11 mouse cellular contexts compared by ENCODE assay signal in genomic region chr1:131209971-131210426, GRCm38 (mm10). TPM values are rescaled to one million over a fixed set of nuclear protein-coding genes. Genes with fewer than 3 reads are reported as not detected.
A peak's percentile ranks its signal among the peaks of the same experiment; 100 is the strongest.
DNase-seq lines count a peak whose midpoint lies in the region; ATAC-seq lines count a peak whose summit lies in the region.
"Had no signal": no experiment of that assay in that cellular context is flagged by ENCODE, and none has a peak within 500 bp of the region (broad histone marks: within the 10 kb centered on the region; RNA-seq: fewer than 3 reads in every experiment).

No protein-coding gene starts in this region.

- H3K4me3 ChIP-seq in hindbrain, embryonic 15.5 days: no peak overlapping the region
- H3K4me3 ChIP-seq in hindbrain, embryonic 11.5 days (ENCODE audit: low read depth, low read length): no peak overlapping the region
- no peak overlapping the region for H3K4me3 ChIP-seq in intestine, embryonic 16.5 days (ENCODE audit: low read length)
- H3K4me3 ChIP-seq: heart, embryonic 15.5 days; liver, embryonic 15.5 days had no signal

- H3K9me3 ChIP-seq in hindbrain, embryonic 15.5 days: no peaks in the 10 kb centered on the region
- H3K9me3 ChIP-seq in hindbrain, embryonic 11.5 days (ENCODE audit: control insufficient read depth, low read length): no peaks in the 10 kb centered on the region
- no peaks in the 10 kb centered on the region for H3K9me3 ChIP-seq in intestine, embryonic 16.5 days (ENCODE audit: control insufficient read depth, low read length)
- H3K9me3 ChIP-seq: heart, embryonic 15.5 days; liver, embryonic 15.5 days had no signal

- no peaks in the 10 kb centered on the region for H3K36me3 ChIP-seq in hindbrain, embryonic 15.5 days
- no peaks in the 10 kb centered on the region for H3K36me3 ChIP-seq in hindbrain, embryonic 11.5 days (ENCODE audit: control insufficient read depth, insufficient read depth, low read length)
- H3K36me3 ChIP-seq in intestine, embryonic 16.5 days (ENCODE audit: control insufficient read depth, insufficient read depth, low read length): no peaks in the 10 kb centered on the region
- H3K36me3 ChIP-seq: heart, embryonic 15.5 days; liver, embryonic 15.5 days had no signal

- no peak overlapping the region for H3K9ac ChIP-seq in hindbrain, embryonic 15.5 days
- no peak overlapping the region for H3K9ac ChIP-seq in hindbrain, embryonic 11.5 days (ENCODE audit: low read depth, low read length)
- no peak overlapping the region for H3K9ac ChIP-seq in intestine, embryonic 16.5 days (ENCODE audit: low read depth, low read length)
- H3K9ac ChIP-seq: heart, embryonic 15.5 days; liver, embryonic 15.5 days had no signal

- H3K4me2 ChIP-seq in hindbrain, embryonic 15.5 days: no peak overlapping the region
- no peak overlapping the region for H3K4me2 ChIP-seq in hindbrain, embryonic 11.5 days (replicated peaks; ENCODE audit: low read depth, low read length)
- H3K4me2 ChIP-seq in intestine, embryonic 16.5 days (ENCODE audit: low read depth, low read length): no peak overlapping the region
- H3K4me2 ChIP-seq: heart, embryonic 15.5 days; liver, embryonic 15.5 days had no signal

- ATAC-seq in hindbrain, embryonic 15.5 days (ENCODE audit: low FRiP score, low read depth): peak; percentile 47; the same call in 1 of the 2 replicates
- ATAC-seq in hindbrain, embryonic 11.5 days (ENCODE audit: low FRiP score): no peak
- ATAC-seq in intestine, embryonic 16.5 days: no peak

- H3K27me3 ChIP-seq in hindbrain, embryonic 15.5 days: no peaks in the 10 kb centered on the region
- H3K27me3 ChIP-seq in hindbrain, embryonic 11.5 days (ENCODE audit: control insufficient read depth, insufficient read depth, low read length): no peaks in the 10 kb centered on the region
- no peaks in the 10 kb centered on the region for H3K27me3 ChIP-seq in intestine, embryonic 16.5 days (replicated peaks; ENCODE audit: control insufficient read depth, insufficient read depth, low read length)
- H3K27me3 ChIP-seq: heart, embryonic 15.5 days; liver, embryonic 15.5 days had no signal

- H3K4me1 ChIP-seq in hindbrain, embryonic 15.5 days (replicated peaks): peaks cover 14% of the 10 kb centered on the region; the same call in 1 of the 2 replicates
- no peaks in the 10 kb centered on the region for H3K4me1 ChIP-seq in hindbrain, embryonic 11.5 days (replicated peaks; ENCODE audit: control insufficient read depth, insufficient read depth, low read length)
- H3K4me1 ChIP-seq in intestine, embryonic 16.5 days (ENCODE audit: control insufficient read depth, insufficient read depth, low read length): peaks cover 13% of the 10 kb centered on the region; the same call in 1 of the 2 replicates

- DNase-seq in hindbrain, embryonic 11.5 days (ENCODE audit: low spot score): no peak
- peak; percentile 36 to 44 for DNase-seq in right cerebral cortex, adult 2 months (ENCODE audit: low spot score in 2 of 2)
- DNase-seq in right cerebral cortex, postnatal 14 days: no peak
- DNase-seq in cerebellum, postnatal 10 days: peak; percentile 93 to 94
- DNase-seq in spleen, postnatal 10 days (ENCODE audit: low spot score in 2 of 2): no peak
- DNase-seq in layer of hippocampus, adult 9-10 months (ENCODE audit: low spot score): no peak
- DNase-seq: kidney, postnatal 4 days had no signal

- H3K27ac ChIP-seq in hindbrain, embryonic 15.5 days (replicated peaks): peak overlapping the region; percentile 54
- no peak overlapping the region for H3K27ac ChIP-seq in hindbrain, embryonic 11.5 days (ENCODE audit: low read depth, low read length)
- H3K27ac ChIP-seq in intestine, embryonic 16.5 days (ENCODE audit: low read length): no peak overlapping the region
- H3K27ac ChIP-seq: heart, embryonic 15.5 days; liver, embryonic 15.5 days had no signal

- 57% methylated on average over 8 of the region's 8 CpGs for WGBS in hindbrain, embryonic 15.5 days
- 78% methylated on average over 8 of the region's 8 CpGs for WGBS in hindbrain, embryonic 11.5 days
- WGBS in intestine, embryonic 16.5 days: 60% methylated on average over 8 of the region's 8 CpGs

RNA-seq across cellular contexts. Expression of gene Rassf5, which starts 35.1 kb away (rescaled TPM):
- 4.8 and 5.7 TPM in 2 replicates for polyA plus RNA-seq in hindbrain, embryonic 15.5 days (2015; fragmentation: Nextera tagmentation; extraction: Ambion mirVana)
- polyA plus RNA-seq in hindbrain, embryonic 11.5 days (2014; fragmentation: Nextera tagmentation; extraction: Ambion mirVana): 1.1 and 1.5 TPM in 2 replicates
- polyA plus RNA-seq in intestine, embryonic 16.5 days (2015; fragmentation: Nextera tagmentation; extraction: Ambion mirVana): 3.5 and 4.1 TPM in 2 replicates

RNA-seq across cellular contexts. Expression of gene Eif2d, which starts 57.0 kb away (rescaled TPM):
- 49.1 and 51.9 TPM in 2 replicates for polyA plus RNA-seq in hindbrain, embryonic 15.5 days (2015; fragmentation: Nextera tagmentation; extraction: Ambion mirVana)
- polyA plus RNA-seq in hindbrain, embryonic 11.5 days (2014; fragmentation: Nextera tagmentation; extraction: Ambion mirVana): 53.3 and 54.4 TPM in 2 replicates
- 53.8 and 58.0 TPM in 2 replicates for polyA plus RNA-seq in intestine, embryonic 16.5 days (2015; fragmentation: Nextera tagmentation; extraction: Ambion mirVana)

Comparison
In these comparisons a context has a peak if more than half of its experiments do, and no peak if none do; other contexts are left out.
1. DNase-seq: peak in right cerebral cortex, adult 2 months (2 of 2) and cerebellum, postnatal 10 days (2 of 2); none in hindbrain, embryonic 11.5 days (single experiment), right cerebral cortex, postnatal 14 days (single experiment), spleen, postnatal 10 days (0 of 2) and layer of hippocampus, adult 9-10 months (single experiment).